Mouse (Mus musculus): ENCODE data around the gene Adipoq. TPM values are rescaled to one million over a fixed set of nuclear protein-coding genes. Genes with fewer than 3 reads are reported as not detected.

Gene Adipoq
- total and polyA plus RNA-seq, 2 experiments: 1.2 TPM; not detected in 1

GRCm38 (mm10) chr16:23100613-23101012 lies 45.7 kb upstream of the Adipoq start:
- no peak overlapping the region for H3K4me3 ChIP-seq (ENCODE audit: insufficient read depth, low read depth, low read length)
- H3K4me1 ChIP-seq (ENCODE audit: control insufficient read depth, insufficient read depth, low read length): no peaks in the 10 kb centered on the region
- H3K9ac ChIP-seq (ENCODE audit: low read depth, low read length): peak overlapping the region; percentile 48; the same call in 1 of the 2 replicates
- no peaks in the 10 kb centered on the region for H3K36me3 ChIP-seq (ENCODE audit: control insufficient read depth, insufficient read depth, low read length)
- WGBS: 67% methylated on average over 10 of the region's 10 CpGs
- no peak for DNase-seq (ENCODE audit: extremely low read depth, low read depth, low spot score)
- TF ChIP-seq CTCF (IDR thresholded peaks at IDR 0.05; ENCODE audit: low read depth, low read length) (no peak), POLR2A (IDR thresholded peaks at IDR 0.05; ENCODE audit: extremely low read depth, insufficient read depth, low read length) (no peak)
- no peaks in the 10 kb centered on the region for H3K79me2 ChIP-seq (ENCODE audit: control insufficient read depth, insufficient read depth, low read length)
- no peak overlapping the region for H3K27ac ChIP-seq (replicated peaks; ENCODE audit: insufficient read depth, low read depth, low read length)
- H3K27me3 ChIP-seq (ENCODE audit: control insufficient read depth, insufficient read depth, low read length): no peaks in the 10 kb centered on the region

GRCm38 (mm10) chr16:23102340-23103037 lies 43.8 kb upstream of the Adipoq start:
- H3K27me3 ChIP-seq (ENCODE audit: control insufficient read depth, insufficient read depth, low read length): no peaks in the 10 kb centered on the region
- H3K4me3 ChIP-seq (ENCODE audit: insufficient read depth, low read depth, low read length): peak overlapping the region; percentile 67
- no peak overlapping the region for H3K27ac ChIP-seq (replicated peaks; ENCODE audit: insufficient read depth, low read depth, low read length)
- no peaks in the 10 kb centered on the region; the same call in 1 of the 2 replicates for H3K4me1 ChIP-seq (ENCODE audit: control insufficient read depth, insufficient read depth, low read length)
- WGBS: 12% methylated on average over 15 of the region's 15 CpGs
- peak; percentile 48 for DNase-seq (ENCODE audit: extremely low read depth, low read depth, low spot score)
- no peaks in the 10 kb centered on the region for H3K79me2 ChIP-seq (ENCODE audit: control insufficient read depth, insufficient read depth, low read length)
- H3K9ac ChIP-seq (ENCODE audit: low read depth, low read length): peak overlapping the region; percentile 59
- H3K36me3 ChIP-seq (ENCODE audit: control insufficient read depth, insufficient read depth, low read length): no peaks in the 10 kb centered on the region
- TF ChIP-seq POLR2A (IDR thresholded peaks at IDR 0.05; ENCODE audit: extremely low read depth, insufficient read depth, low read length): no peak

- TF ChIP-seq POLR2A (IDR thresholded peaks at IDR 0.05; ENCODE audit: extremely low read depth, insufficient read depth, low read length) (no peak), CTCF (IDR thresholded peaks at IDR 0.05; ENCODE audit: low read depth, low read length) (no peak)
- no peak for DNase-seq (ENCODE audit: extremely low read depth, low read depth, low spot score)
- H3K79me2 ChIP-seq (ENCODE audit: control insufficient read depth, insufficient read depth, low read length): peaks cover 6% of the 10 kb centered on the region
- H3K9ac ChIP-seq (ENCODE audit: low read depth, low read length): peak overlapping the region; percentile 59
- H3K36me3 ChIP-seq (ENCODE audit: control insufficient read depth, insufficient read depth, low read length): no peaks in the 10 kb centered on the region
- H3K27ac ChIP-seq (replicated peaks; ENCODE audit: insufficient read depth, low read depth, low read length): no peak overlapping the region
- H3K4me3 ChIP-seq (ENCODE audit: insufficient read depth, low read depth, low read length): peak overlapping the region; percentile 67
- no peaks in the 10 kb centered on the region; the same call in 1 of the 2 replicates for H3K4me1 ChIP-seq (ENCODE audit: control insufficient read depth, insufficient read depth, low read length)
- WGBS: 29% methylated on average over 17 of the region's 17 CpGs
- no peaks in the 10 kb centered on the region for H3K27me3 ChIP-seq (ENCODE audit: control insufficient read depth, insufficient read depth, low read length)
These were observed 43.1 kb upstream of the Adipoq start for GRCm38 (mm10) chr16:23103038-23103745.

GRCm38 (mm10) chr16:23103841-23104240 lies 42.5 kb upstream of the Adipoq start:
- WGBS: 78% methylated on average over 2 of the region's 2 CpGs
- no peaks in the 10 kb centered on the region for H3K27me3 ChIP-seq (ENCODE audit: control insufficient read depth, insufficient read depth, low read length)
- TF ChIP-seq CTCF (IDR thresholded peaks at IDR 0.05; ENCODE audit: low read depth, low read length) (no peak), POLR2A (IDR thresholded peaks at IDR 0.05; ENCODE audit: extremely low read depth, insufficient read depth, low read length) (no peak)
- peaks cover 9% of the 10 kb centered on the region for H3K79me2 ChIP-seq (ENCODE audit: control insufficient read depth, insufficient read depth, low read length)
- H3K9ac ChIP-seq (ENCODE audit: low read depth, low read length): no peak overlapping the region; the same call in 1 of the 2 replicates
- H3K36me3 ChIP-seq (ENCODE audit: control insufficient read depth, insufficient read depth, low read length): peaks cover 3% of the 10 kb centered on the region
- no peak overlapping the region for H3K4me3 ChIP-seq (ENCODE audit: insufficient read depth, low read depth, low read length)
- H3K4me1 ChIP-seq (ENCODE audit: control insufficient read depth, insufficient read depth, low read length): peaks cover 1% of the 10 kb centered on the region; the same call in 1 of the 2 replicates
- no peak for DNase-seq (ENCODE audit: extremely low read depth, low read depth, low spot score)
- H3K27ac ChIP-seq (replicated peaks; ENCODE audit: insufficient read depth, low read depth, low read length): no peak overlapping the region

GRCm38 (mm10) chr16:23106121-23106520 lies 40.2 kb upstream of the Adipoq start:
- Histone ChIP-seq H3K27ac (replicated peaks; ENCODE audit: insufficient read depth, low read depth, low read length) (no peak overlapping the region), H3K79me2 (ENCODE audit: control insufficient read depth, insufficient read depth, low read length) (peaks cover 9% of the 10 kb centered on the region), H3K36me3 (ENCODE audit: control insufficient read depth, insufficient read depth, low read length) (peaks cover 24% of the 10 kb centered on the region), H3K4me1 (ENCODE audit: control insufficient read depth, insufficient read depth, low read length) (peaks cover 9% of the 10 kb centered on the region; the same call in 1 of the 2 replicates), H3K4me3 (ENCODE audit: insufficient read depth, low read depth, low read length) (no peak overlapping the region), H3K9ac (ENCODE audit: low read depth, low read length) (no peak overlapping the region), H3K27me3 (ENCODE audit: control insufficient read depth, insufficient read depth, low read length) (no peaks in the 10 kb centered on the region)
- WGBS: 52% methylated on average over 7 of the region's 7 CpGs
- no peak for TF ChIP-seq CTCF (IDR thresholded peaks at IDR 0.05; ENCODE audit: low read depth, low read length)
- no peak for TF ChIP-seq POLR2A (IDR thresholded peaks at IDR 0.05; ENCODE audit: extremely low read depth, insufficient read depth, low read length)
- DNase-seq (ENCODE audit: extremely low read depth, low read depth, low spot score): peak; percentile 56
